Mouse (Mus musculus): ENCODE measurements around the gene Ulk4. TPM values are rescaled to one million over a fixed set of nuclear protein-coding genes. Genes with fewer than 3 reads are reported as not detected.

The Ulk4 gene
- total RNA-seq, 2 experiments from 2014 or later: 7.2 to 7.5 TPM

DNA sequence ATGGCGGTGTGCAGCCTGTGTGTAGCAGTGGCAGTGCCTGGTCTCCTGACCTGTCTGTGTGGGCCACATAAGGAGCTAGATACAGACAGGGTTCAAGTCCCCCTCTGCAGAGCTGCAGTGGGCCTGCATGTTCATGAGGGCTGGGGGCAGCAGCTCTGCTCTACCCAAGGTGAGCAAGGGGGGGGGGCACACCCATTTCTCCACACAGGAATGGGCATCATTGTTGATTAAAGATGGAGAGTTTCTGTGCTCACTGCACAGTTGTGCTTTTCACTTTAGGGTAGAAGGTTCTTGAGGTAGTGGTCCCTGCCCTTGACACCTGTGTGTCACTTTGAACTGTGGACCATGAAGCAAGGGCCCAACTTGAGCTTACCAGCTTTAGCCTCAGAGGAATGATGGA lies 328.2 kb downstream of the Ulk4 start:
- DNase-seq (ENCODE audit: extremely low spot score in 1 of 2, low spot score in 2 of 2): no peak
- intact Hi-C loops (cut with DNase I): no loop called here

DNA sequence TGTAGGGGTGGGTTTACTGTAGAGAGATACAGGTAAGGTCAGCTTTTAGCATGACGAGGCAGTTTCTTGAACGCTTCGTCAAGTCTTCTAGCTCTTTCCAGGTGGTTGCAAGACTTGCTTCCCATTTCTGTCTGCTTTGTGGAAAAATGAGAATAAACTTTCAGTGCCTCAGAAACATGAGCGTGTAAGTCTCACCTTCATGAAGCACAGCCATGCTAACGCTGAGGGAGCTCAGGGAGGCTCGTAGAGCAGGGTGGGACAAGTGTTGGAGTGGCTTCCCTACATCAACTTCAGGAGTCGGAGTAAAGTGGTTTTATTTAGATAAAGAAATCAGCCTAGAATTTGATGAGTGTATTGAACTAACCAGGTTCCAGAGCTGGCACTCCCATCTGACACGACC lies 330.9 kb downstream of the Ulk4 start:
- DNase-seq (ENCODE audit: extremely low spot score in 1 of 2, low spot score in 2 of 2): no peak
- intact Hi-C loops (cut with DNase I): no loop called here

DNA sequence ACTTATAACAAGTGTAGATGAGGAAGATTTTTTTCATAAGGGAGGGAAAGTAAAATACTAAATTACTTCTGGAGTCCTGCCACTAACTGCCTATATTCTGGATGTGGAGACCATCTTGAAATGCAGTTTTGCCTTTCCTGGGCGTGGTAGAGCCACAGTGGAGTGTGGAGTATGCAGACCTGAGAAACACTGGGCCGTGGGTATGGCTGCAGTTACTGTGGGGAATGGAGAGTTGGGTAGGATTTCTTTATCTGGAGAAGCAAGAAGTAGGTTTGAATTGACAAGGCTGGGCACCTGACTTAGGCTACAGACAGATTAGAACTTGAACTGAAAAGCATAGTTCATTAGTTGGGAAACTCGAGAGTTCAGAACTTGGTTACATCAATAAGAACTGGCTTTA lies 332.8 kb downstream of the Ulk4 start:
- intact Hi-C loops (cut with DNase I): no loop called here
- DNase-seq (ENCODE audit: extremely low spot score in 1 of 2, low spot score in 2 of 2): no peak

DNA sequence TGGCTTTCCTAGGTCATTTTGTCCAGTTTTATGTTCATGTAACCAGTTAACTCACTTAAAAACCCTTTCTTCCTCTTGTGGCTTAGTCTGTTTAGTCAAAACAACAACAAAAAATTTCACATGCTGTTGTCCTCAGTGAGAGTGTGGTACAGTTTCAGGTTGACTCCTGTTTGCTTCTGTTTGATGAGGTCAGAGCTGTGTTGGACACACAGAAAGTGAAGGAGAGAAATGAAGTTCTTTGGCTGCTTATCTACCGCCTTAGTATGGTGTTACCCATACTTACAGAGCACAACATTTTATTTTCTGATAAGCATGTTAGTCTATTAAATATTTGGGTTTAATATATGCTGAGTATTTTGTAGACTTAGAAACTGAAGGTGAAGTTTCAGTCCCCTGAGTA lies 333.2 kb downstream of the Ulk4 start:
- DNase-seq (ENCODE audit: extremely low spot score in 1 of 2, low spot score in 2 of 2): no peak
- intact Hi-C loops (cut with DNase I): no loop called here

DNA sequence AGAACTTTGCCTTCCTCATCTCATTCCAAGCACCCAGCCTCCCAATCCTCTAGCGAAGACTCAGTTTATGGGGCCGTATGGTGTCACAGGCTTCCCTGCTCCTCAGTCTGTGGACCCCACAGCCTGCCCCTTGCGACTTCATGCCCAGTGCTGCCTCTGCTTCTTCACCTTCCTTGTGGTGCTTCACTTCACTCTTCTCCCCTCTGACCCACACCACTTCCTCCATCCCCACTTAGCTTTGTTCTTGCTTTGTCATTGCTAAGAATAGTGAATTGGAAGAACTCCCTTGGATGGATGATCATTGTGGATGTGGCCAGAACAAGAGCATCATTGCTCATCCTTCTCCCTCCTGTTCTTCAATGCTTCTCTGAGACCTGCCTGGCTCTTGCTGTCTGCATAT lies 336.1 kb downstream of the Ulk4 start:
- DNase-seq (ENCODE audit: extremely low spot score in 1 of 2, low spot score in 2 of 2): no peak
- intact Hi-C loops (cut with DNase I): no loop called here

DNA sequence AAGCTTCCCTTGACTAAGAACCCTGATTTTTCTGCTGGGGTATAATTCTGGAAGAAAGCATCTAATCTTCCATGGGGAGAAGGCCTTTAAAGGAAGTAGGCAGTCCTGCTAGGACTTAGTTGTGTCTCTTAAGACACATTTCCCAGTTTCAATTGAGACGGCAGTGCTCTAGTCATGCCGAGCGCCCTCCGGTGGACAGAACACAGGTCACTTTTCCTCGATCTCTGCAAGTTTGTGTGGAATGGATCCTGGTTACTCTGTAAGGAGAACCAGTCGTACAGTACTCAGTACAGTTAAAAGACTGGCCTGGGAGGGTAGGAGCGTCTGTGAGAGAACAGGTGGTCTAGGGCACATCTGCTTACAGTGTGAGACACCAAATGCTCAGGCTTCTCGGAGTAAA lies 340.6 kb downstream of the Ulk4 start:
- intact Hi-C loops (cut with DNase I): loop anchor here (2.0 kb wide), 1 partner anchor 334 kb away; no protein-coding TSS in a partner anchor
- DNase-seq (ENCODE audit: extremely low spot score in 1 of 2, low spot score in 2 of 2): peak; percentile 52 to 77

DNA sequence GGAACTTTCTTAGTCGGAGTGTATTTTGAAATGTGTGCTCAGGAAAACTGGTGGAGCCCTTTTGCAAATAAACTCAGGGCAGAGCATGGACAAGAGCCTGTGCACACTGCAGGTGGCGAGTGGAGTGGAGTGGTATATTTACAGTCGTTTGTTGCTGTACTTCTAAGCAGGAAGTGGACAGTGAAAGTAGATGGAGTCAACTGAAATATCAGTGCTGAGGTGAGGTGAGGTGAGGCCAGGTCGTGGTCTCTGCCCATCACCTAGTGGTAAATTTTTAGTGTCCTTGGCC lies 341.4 kb downstream of the Ulk4 start:
- DNase-seq (ENCODE audit: extremely low spot score in 1 of 2, low spot score in 2 of 2): no peak
- intact Hi-C loops (cut with DNase I): no loop called here

DNA sequence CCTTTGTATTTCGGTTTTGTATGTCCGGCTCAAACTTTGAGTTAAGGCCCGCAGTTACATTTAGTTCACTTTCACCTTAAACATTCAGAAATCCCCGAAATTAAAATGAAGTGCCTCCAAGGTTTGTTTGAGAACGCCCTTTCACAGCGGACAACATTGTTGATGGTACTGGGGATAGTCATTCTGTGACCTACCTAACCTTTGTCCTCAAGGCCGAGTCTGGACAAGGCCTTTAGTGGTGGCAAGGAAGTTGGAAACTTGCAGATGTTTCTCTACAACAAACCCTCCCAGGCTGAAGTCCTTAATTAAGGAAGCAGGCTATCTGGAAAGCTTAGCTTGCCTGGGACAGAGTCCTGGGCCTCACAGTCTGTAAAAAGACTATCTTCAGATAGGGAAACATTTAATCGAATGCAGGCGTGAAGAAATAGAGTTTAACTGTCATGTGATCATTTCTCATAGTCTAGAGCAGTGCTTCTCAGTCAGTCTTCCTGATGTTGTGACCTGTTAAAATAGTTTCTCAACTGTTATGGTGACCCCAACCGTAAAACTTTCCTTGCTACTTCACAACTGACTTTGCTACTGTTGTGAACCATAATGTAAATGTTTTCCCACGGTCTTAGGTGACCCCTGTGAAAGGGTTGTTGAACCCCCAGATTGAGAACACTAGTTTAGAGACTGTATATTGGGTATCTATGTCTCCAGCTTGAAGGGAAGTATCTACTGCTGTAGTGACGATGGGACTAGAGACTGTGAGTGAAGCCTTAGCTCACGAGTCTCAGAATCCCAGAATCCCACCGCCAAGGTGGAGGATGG lies 342.0 kb downstream of the Ulk4 start:
- no peak for DNase-seq (ENCODE audit: extremely low spot score in 1 of 2, low spot score in 2 of 2)
- intact Hi-C loops (cut with DNase I): loop anchor here (5.0 kb wide), 2 partner anchors 88 to 158 kb away; no protein-coding TSS in a partner anchor

DNA sequence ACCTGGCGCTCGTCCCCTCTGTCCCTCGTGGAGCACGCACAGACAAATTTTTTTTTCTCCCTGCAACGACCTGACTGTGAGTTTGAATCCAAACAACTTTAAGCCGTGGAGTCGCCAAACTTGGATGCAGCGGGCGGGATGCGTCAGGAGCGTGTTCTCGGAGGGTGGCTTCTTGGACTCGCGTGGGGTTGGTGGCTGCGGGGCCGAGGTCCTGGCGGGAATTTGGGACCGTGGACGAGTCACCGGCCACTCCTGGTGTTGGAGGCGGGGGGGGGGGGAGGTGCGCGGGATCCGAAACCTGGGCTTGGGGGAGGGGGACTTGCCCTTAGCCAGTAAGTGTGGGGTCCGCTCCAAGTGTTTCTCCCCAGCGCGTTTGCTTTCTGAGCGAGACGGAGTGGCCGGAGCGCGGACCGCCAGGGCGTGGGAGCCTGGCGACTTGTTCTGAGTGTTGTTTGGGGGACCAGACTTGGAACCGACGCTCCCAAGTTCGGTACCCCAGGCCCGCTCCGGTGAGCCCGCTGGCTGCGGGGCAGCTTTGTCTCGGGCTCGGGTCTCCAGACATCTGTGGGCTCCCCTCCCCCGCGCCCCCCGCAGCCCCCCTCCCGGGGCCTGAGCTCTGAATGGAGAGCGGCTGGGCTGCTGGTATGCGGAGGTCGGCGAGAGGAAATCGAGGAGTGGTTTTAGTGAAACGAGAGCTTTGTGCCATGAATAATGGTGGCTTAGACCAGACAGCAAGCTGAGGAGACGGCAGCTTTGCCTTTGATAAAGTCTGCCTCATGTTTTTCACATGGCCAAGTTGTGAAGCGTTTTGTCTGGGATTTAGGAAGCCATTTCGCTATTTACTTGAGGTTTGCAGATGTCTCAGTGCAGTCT lies 342.9 kb downstream of the Ulk4 start:
- intact Hi-C loops (cut with DNase I): loop anchor here (5.0 kb wide), 2 partner anchors 87 to 157 kb away; no protein-coding TSS in a partner anchor
- peak; percentile 40 to 76 for DNase-seq (ENCODE audit: extremely low spot score in 1 of 2, low spot score in 2 of 2)

DNA sequence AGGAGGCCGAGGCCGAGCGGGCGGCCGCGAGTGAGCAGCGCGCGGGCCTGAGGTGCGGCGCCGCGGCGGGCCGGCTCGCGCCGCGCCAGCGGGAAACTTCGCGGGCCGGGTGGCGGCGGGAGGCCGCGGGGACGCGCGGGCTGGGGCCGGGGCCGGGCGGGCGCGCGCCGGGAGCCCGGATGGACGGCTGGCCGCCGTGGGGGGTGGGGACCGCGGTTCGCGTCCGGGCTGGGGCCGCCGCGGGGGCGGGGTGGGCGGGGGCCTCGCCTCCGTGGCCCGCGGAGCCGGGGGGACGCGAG lies 343.5 kb downstream of the Ulk4 start:
- DNase-seq (ENCODE audit: extremely low spot score in 1 of 2, low spot score in 2 of 2): peak in 1 of 2 experiments; percentile 86
- intact Hi-C loops (cut with DNase I): loop anchor here (5.0 kb wide), 2 partner anchors 86 to 156 kb away; no protein-coding TSS in a partner anchor

DNA sequence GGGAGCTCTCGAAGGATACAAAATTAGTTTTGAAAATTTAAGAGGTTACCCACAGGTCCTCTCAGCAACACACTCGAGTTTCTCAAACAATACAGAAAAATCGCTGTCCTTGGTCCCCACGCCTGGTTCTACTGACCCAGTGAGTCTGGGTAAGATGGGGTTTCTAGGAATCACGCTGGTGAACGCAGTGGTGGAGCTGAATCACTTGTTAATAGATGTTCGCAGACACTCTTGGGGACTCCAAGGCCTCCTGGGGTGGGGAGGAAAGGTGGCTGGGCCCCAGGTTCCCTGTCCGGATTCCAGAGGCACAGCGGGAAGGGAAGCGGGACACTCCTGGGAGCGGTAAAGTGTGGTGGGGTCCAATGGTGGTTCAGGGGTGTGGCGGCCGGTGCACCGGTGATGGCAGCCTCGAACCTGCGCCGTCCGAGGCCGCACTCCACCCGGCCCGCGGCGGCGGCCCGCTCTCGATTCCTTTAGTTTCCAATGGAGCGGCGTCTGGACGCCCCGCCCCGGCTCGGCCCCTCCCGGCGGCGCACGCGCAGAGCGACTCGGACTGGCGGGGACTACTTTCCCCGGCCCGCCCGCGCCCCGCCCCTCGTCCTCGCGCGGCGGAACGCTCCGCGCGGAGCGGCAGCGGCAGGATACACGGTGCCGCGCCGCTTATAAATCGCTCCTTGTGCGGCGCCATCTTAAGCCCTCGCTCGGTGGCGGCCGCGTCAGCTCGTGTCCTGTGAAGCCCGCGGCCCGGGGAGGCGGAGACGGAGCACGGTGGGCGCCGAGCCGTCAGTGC lies 344.0 kb downstream of the Ulk4 start:
- peak; percentile 94 to 98 for DNase-seq (ENCODE audit: extremely low spot score in 1 of 2, low spot score in 2 of 2)
- intact Hi-C loops (cut with DNase I): loop anchor here (5.0 kb wide), 2 partner anchors 86 to 156 kb away; no protein-coding TSS in a partner anchor

DNA sequence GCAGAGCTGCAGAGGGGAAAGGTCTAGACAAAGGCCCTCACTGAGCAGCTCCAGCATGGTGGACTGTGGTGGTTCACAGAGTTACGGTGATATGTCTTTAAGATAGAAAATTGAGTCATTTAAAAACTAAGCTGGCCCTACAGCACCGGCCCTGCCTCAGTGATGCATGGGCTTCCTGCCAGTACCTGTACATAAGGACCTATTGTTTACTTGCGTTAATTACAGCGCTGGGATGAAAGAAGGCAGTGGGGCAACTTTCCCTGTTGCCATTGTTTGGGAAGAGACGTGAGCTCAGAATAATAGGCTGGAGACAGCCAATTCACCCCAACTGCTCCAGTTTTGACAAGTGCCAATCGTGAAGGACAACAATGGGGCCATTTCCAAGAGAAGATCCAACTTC lies 344.6 kb downstream of the Ulk4 start:
- intact Hi-C loops (cut with DNase I): loop anchor here (5.0 kb wide), 2 partner anchors 85 to 155 kb away; no protein-coding TSS in a partner anchor
- DNase-seq (ENCODE audit: extremely low spot score in 1 of 2, low spot score in 2 of 2): no peak

DNA sequence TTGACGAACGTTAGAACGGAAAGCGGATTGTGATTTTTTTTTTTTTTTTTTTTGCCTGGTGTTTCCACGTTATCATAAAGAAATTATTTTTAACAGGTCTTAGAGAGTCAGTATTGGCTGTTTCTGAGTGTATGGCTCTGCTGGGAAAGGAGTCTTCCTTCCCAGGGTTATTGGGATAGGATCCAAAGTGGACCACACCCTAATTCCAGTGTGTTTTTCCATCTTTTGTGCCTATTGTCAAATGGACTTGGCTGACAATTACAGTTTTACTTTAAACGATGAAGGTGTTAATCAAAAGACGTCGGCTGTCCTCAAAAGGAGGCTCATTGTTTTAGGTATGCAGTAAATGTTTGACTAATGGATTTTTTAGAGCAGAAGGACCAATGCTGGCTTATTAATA lies 346.2 kb downstream of the Ulk4 start:
- intact Hi-C loops (cut with DNase I): loop anchor here (5.0 kb wide), 2 partner anchors 84 to 154 kb away; no protein-coding TSS in a partner anchor
- DNase-seq (ENCODE audit: extremely low spot score in 1 of 2, low spot score in 2 of 2): no peak

DNA sequence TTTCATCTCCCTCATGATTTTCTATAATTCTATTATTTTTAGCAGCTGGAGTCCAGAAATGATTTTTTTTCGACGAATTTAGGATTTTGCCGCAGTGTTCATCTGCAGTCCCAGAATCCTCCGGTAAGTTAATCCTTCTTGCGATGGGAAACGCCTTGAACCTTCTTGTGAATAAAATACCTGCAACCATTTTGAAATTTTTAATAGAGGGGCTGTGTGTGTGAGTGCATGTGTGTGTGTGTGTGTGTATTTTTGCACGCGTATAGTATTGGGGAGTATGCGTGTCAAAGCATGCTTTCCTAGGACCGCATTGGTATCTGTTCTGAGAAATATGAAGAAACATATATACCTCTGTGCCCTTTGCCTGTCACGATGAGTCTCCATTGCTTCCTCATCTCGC lies 347.0 kb downstream of the Ulk4 start:
- no peak for DNase-seq (ENCODE audit: extremely low spot score in 1 of 2, low spot score in 2 of 2)
- intact Hi-C loops (cut with DNase I): loop anchor here (5.0 kb wide), 2 partner anchors 83 to 153 kb away; no protein-coding TSS in a partner anchor

DNA sequence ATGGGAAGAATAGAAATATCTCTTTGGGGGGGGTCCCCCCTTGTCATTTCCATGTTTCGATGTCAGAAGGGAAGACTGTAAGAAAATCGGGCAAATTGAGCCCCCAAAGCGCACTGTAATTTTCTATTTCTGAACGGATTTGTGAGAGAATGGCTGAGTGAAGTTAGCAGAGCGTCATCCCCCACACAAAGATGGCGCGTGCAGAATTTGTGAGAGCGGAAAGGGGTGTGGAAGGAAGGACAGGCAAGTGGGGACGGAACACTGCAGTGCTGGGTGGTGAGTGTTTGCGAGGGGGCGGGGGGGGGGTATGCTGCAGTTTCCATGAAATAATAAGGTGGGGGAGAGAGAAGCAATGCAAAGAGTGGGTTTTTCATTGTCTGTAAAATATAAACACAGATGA lies 347.9 kb downstream of the Ulk4 start, which contains the start of gene Ctnnb1:
TSS of gene Ctnnb1 (plus strand) at position 136 of the 400 bp plus-strand sequence.
- no peak for DNase-seq (ENCODE audit: extremely low spot score in 1 of 2, low spot score in 2 of 2)
- intact Hi-C loops (cut with DNase I): no loop called here

DNA sequence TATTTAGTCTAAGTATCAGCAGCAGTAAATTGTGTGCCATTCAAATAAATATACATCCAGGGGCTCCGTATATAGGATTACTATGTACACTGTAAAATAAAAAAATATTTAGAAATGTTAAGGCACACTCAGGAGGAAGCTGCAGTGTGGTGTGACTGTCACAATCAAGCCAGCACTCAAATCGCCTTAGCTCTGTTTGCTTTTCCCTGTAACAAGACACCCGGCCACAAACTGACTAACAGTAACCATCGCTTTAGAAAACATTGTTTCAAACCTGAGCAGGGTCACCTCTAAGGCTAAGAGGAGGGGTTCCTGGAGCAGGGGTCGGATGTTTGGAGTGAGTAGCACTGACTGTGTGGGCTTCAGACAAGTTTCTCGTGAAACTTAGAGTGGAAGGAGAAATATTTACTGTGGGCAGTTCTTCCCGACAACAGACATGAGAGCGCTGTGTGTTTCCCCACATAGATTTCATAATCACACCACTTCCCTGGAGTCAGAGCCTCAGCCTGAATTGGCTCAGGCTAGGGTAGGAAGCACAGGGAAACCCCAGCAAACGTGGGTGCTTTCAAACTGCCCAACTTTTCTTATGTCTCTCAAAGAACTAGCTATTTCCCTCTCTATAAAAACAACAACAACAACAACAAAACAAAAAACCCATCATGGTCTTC lies 349.9 kb downstream of the Ulk4 start:
- DNase-seq (ENCODE audit: extremely low spot score in 1 of 2, low spot score in 2 of 2): no peak
- intact Hi-C loops (cut with DNase I): no loop called here

DNA sequence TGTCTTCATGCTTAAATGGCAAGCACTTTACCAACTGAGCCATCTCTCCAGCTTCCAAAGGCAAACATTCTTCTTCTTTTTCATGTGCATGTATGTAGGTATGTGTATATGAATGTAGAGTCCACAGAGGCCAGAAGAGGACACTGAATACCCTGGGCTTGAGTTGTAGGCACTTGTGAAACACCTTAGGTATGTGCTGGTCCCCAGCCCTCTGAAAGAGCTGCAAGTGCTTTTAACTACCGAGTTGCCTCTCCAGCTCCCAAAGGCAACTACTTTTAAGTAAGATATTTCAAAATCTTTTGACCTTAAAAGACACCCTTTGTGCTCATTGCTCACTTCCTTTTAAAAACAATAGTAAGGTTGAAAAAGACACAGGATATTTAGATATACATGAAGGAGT lies 350.9 kb downstream of the Ulk4 start:
- intact Hi-C loops (cut with DNase I): no loop called here

DNA sequence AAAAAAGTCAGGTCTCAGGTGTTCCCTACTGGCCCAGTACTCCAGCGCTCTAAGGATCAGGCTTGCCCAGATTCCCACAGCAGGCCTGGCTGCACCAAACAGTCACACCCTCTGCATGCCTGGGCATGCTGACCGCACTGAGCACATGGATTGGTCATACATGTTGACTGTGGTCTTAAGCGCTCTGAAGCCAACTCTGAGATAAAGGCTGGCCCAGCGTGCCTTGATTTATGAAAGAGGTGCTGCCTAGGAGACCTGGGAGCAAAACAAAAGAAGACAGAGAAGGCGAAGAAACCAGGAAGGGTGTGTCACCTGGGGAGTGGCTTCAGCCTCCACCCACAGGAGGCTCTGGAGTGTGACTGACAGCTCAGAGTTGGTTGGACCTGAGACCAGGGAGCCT lies 357.9 kb downstream of the Ulk4 start:
- intact Hi-C loops (cut with DNase I): no loop called here
- no peak for DNase-seq (ENCODE audit: extremely low spot score in 1 of 2, low spot score in 2 of 2)

More for the DNA sequence above, 350.9 kb downstream of the Ulk4 start:
- DNase-seq (ENCODE audit: extremely low spot score in 1 of 2, low spot score in 2 of 2): no peak

DNA sequence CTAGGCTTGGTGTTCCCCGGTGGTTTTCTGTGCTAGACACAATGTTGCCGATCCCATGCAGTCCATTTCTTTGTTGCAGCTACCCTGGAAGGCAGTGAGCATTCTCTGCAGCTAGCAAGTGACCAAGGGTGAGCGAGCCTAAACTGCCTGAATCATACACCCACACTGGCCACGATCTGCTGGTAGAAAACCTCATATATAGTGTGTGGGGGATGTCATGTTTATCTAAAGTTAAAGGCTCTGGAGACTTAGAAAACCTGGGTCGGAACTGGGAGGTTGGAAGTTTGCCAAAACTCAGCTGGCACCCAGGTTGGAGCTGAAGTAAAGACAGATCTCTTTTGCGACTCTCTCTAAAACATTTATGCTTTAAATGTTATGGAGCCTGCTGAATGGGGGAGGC lies 358.4 kb downstream of the Ulk4 start:
- DNase-seq (ENCODE audit: extremely low spot score in 1 of 2, low spot score in 2 of 2): no peak
- intact Hi-C loops (cut with DNase I): no loop called here
